Mouse (Mus musculus): ENCODE measurements at regions not wholly inside any gene's neighbourhood (a gene's known extent, or its start where the extent isn't known, plus 50 kb on each side); places are given as distances from the start of the nearest gene placed in this dataset.

- H3K27me3 ChIP-seq (ENCODE audit: control insufficient read depth, insufficient read depth, low read length): no peaks in the 10 kb centered on the region
- ATAC-seq (replicated peaks; ENCODE audit: low FRiP score): no peak
Measured at GRCm38 (mm10) chr10:67706436-67706835, 157.7 kb upstream of the Ado start.

GRCm38 (mm10) chr10:67702783-67703455 lies 154.2 kb upstream of the Ado start:
- WGBS: 83% methylated on average over 9 of the region's 9 CpGs
- no peaks in the 10 kb centered on the region for H3K4me1 ChIP-seq (replicated peaks; ENCODE audit: control insufficient read depth, insufficient read depth, low read length)
- no peak overlapping the region for H3K27ac ChIP-seq (ENCODE audit: low read depth, low read length)
- H3K9ac ChIP-seq (ENCODE audit: low read length): no peak overlapping the region
- H3K4me3 ChIP-seq (ENCODE audit: low read depth, low read length): no peak overlapping the region
- no peaks in the 10 kb centered on the region for H3K27me3 ChIP-seq (ENCODE audit: control insufficient read depth, insufficient read depth, low read length)
- no peak overlapping the region for H3K4me2 ChIP-seq (ENCODE audit: low read depth, low read length, severe bottlenecking)
- DNase-seq (ENCODE audit: low spot score) (no peak), ATAC-seq (replicated peaks; ENCODE audit: low FRiP score) (no peak)
- no peaks in the 10 kb centered on the region for H3K36me3 ChIP-seq (ENCODE audit: control insufficient read depth, insufficient read depth, low read length)
- no peaks in the 10 kb centered on the region for H3K9me3 ChIP-seq (ENCODE audit: control insufficient read depth, low read length)

More at GRCm38 (mm10) chr10:67706436-67706835, 157.7 kb upstream of the Ado start:
- H3K9me3 ChIP-seq (ENCODE audit: control insufficient read depth, low read length): no peaks in the 10 kb centered on the region
- H3K4me1 ChIP-seq (replicated peaks; ENCODE audit: control insufficient read depth, insufficient read depth, low read length): no peaks in the 10 kb centered on the region
- no peak overlapping the region for H3K9ac ChIP-seq (ENCODE audit: low read length)
- H3K4me3 ChIP-seq (ENCODE audit: low read depth, low read length): no peak overlapping the region
- no peaks in the 10 kb centered on the region for H3K36me3 ChIP-seq (ENCODE audit: control insufficient read depth, insufficient read depth, low read length)
- H3K4me2 ChIP-seq (ENCODE audit: low read depth, low read length, severe bottlenecking): no peak overlapping the region
- no peak overlapping the region for H3K27ac ChIP-seq (ENCODE audit: low read depth, low read length)
- 76% methylated on average over 7 of the region's 7 CpGs for WGBS
- no peak for DNase-seq (ENCODE audit: low spot score)

- H3K4me1 ChIP-seq (replicated peaks; ENCODE audit: control insufficient read depth, insufficient read depth, low read length): no peaks in the 10 kb centered on the region
- WGBS: 88% methylated on average over 16 of the region's 16 CpGs
- H3K4me3 ChIP-seq (ENCODE audit: low read depth, low read length): no peak overlapping the region
- no peak overlapping the region for H3K9ac ChIP-seq (ENCODE audit: low read length)
- DNase-seq (ENCODE audit: low spot score): no peak
- H3K27me3 ChIP-seq (ENCODE audit: control insufficient read depth, insufficient read depth, low read length): no peaks in the 10 kb centered on the region
- H3K9me3 ChIP-seq (ENCODE audit: control insufficient read depth, low read length): no peaks in the 10 kb centered on the region
- no peak overlapping the region for H3K4me2 ChIP-seq (ENCODE audit: low read depth, low read length, severe bottlenecking)
- H3K36me3 ChIP-seq (ENCODE audit: control insufficient read depth, insufficient read depth, low read length): no peaks in the 10 kb centered on the region
- H3K27ac ChIP-seq (ENCODE audit: low read depth, low read length): no peak overlapping the region
- ATAC-seq (replicated peaks; ENCODE audit: low FRiP score): no peak
Measured at GRCm38 (mm10) chr10:67697401-67698195, 148.8 kb upstream of the Ado start.

DNA sequence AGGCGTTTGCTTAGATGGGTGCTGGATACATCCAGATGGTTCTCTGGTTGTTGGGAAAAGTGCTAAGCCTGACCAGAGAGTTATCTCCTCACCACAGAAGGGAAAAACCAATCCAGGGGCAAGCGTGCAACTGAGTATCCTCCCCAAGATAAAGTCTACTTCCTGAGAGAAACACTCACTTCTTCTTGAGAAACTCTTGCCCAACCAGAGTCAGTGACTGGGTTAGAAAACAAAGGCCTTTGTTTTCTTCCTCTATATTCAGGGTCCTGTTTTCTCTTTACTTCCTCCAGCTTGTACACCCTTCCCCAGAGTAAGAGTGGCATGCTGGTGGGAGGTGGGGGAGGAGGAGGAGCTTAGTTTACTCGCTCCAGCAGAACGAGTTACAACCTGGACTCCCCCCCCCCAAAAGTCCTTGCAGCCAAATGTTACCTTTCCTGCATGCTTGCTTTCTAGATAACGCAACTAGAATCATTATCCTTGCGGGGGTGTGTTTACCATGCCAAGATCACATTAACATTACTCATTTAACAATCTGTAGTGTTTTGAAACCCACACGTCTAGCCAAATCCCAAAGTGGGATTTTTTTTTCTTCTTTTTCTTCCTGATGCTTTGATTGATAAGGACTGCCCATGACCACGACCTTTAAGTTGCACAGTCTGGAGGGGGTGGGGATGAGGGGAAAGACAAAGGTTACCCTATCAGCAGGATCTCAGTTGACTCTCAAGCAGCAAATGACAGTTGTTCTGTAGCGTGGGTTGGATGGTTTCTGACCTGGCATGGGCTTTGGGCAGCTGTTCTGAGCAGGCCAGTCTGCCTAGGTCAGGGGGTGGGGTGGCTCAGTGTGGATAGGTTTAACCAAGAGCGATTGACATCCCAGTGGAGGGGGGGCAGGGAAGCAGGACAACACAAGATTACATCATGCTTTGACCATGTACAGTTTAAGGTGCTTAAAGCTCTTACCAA lies 147.4 kb upstream of the Ado start:
- no peak overlapping the region for H3K27ac ChIP-seq (ENCODE audit: low read depth, low read length)
- no peak overlapping the region for H3K4me3 ChIP-seq (ENCODE audit: low read depth, low read length)
- H3K9ac ChIP-seq (ENCODE audit: low read length): no peak overlapping the region
- H3K9me3 ChIP-seq (ENCODE audit: control insufficient read depth, low read length): no peaks in the 10 kb centered on the region
- DNase-seq (ENCODE audit: low spot score): no peak
- H3K36me3 ChIP-seq (ENCODE audit: control insufficient read depth, insufficient read depth, low read length): no peaks in the 10 kb centered on the region
- no peak overlapping the region for H3K4me2 ChIP-seq (ENCODE audit: low read depth, low read length, severe bottlenecking)
- WGBS: 69% methylated on average over 10 of the region's 10 CpGs
- H3K27me3 ChIP-seq (ENCODE audit: control insufficient read depth, insufficient read depth, low read length): no peaks in the 10 kb centered on the region
- H3K4me1 ChIP-seq (replicated peaks; ENCODE audit: control insufficient read depth, insufficient read depth, low read length): no peaks in the 10 kb centered on the region
- ATAC-seq (replicated peaks; ENCODE audit: low FRiP score): no peak

GRCm38 (mm10) chr10:67694751-67695150 lies 146.0 kb upstream of the Ado start:
- WGBS: 92% methylated on average over 4 of the region's 4 CpGs
- no peak overlapping the region for H3K4me3 ChIP-seq (ENCODE audit: low read depth, low read length)
- no peaks in the 10 kb centered on the region for H3K36me3 ChIP-seq (ENCODE audit: control insufficient read depth, insufficient read depth, low read length)
- no peaks in the 10 kb centered on the region for H3K27me3 ChIP-seq (ENCODE audit: control insufficient read depth, insufficient read depth, low read length)
- H3K4me2 ChIP-seq (ENCODE audit: low read depth, low read length, severe bottlenecking): no peak overlapping the region
- no peaks in the 10 kb centered on the region for H3K9me3 ChIP-seq (ENCODE audit: control insufficient read depth, low read length)
- no peak overlapping the region for H3K9ac ChIP-seq (ENCODE audit: low read length)
- H3K4me1 ChIP-seq (replicated peaks; ENCODE audit: control insufficient read depth, insufficient read depth, low read length): no peaks in the 10 kb centered on the region
- DNase-seq (ENCODE audit: low spot score): no peak
- ATAC-seq (replicated peaks; ENCODE audit: low FRiP score): no peak
- H3K27ac ChIP-seq (ENCODE audit: low read depth, low read length): no peak overlapping the region

DNA sequence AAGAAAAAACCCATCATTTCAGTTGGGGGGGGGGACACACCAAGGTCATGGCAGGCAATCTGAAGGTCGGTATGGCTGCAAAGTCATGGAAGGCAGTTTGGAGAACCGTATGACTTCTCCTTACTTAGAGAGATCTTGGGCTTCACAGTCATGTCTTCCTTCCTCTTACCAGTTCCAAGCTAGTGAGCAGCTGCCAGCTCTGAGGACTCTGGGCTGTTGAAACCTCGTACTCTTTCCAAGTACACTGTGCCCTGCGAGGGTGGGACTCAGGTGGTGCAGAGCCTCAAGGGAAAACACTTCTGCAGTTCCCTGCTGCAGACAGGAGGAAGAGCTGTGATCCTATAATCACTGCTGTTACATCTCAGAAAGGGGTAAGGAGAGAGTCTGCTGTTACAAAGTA lies 144.8 kb upstream of the Ado start:
- Histone ChIP-seq H3K9me3 (ENCODE audit: control insufficient read depth, low read length) (no peaks in the 10 kb centered on the region), H3K4me1 (replicated peaks; ENCODE audit: control insufficient read depth, insufficient read depth, low read length) (no peaks in the 10 kb centered on the region), H3K27me3 (ENCODE audit: control insufficient read depth, insufficient read depth, low read length) (no peaks in the 10 kb centered on the region), H3K4me3 (ENCODE audit: low read depth, low read length) (no peak overlapping the region), H3K4me2 (ENCODE audit: low read depth, low read length, severe bottlenecking) (no peak overlapping the region), H3K9ac (ENCODE audit: low read length) (no peak overlapping the region), H3K27ac (ENCODE audit: low read depth, low read length) (no peak overlapping the region), H3K36me3 (ENCODE audit: control insufficient read depth, insufficient read depth, low read length) (no peaks in the 10 kb centered on the region)
- 95% methylated on average over 4 of the region's 4 CpGs for WGBS
- no peak for ATAC-seq (replicated peaks; ENCODE audit: low FRiP score)
- DNase-seq (ENCODE audit: low spot score): no peak

DNA sequence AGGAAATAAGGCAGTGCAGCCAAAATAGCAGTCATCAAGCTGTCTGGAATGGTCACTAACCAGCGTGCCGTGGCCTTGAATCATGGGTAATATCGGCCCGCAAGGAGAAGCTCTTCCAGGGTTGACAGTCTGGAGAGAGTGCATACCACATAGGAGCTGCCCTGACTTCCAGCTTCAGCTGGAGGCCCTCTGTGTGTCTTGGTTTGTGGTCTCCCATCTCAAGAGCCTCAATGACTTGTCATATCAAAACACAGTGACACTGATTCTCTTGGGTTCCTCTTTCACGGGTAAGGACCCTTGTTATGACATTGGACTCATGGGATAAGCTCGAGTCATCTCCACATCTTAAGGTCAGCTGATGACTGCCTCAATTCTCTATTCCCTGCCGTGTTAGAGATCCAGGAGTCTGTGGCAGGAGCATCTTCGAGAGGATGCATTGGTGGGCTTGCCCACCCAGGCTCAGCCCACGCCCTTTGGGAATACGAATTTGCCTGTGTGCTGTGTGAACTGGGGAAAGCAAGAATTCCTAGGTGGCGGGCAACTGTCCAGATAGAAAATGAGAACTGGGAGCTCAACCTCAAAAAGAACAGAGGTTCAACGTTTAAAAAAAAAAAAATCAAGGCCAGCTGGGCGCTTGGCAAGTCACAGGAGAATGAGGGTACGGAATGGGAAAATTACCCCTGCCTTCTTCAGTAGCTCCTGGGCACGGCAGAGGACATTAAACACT lies 141.4 kb upstream of the Ado start:
- Histone ChIP-seq H3K4me1 (replicated peaks; ENCODE audit: control insufficient read depth, insufficient read depth, low read length) (no peaks in the 10 kb centered on the region), H3K27ac (ENCODE audit: low read depth, low read length) (no peak overlapping the region), H3K9ac (ENCODE audit: low read length) (no peak overlapping the region), H3K4me3 (ENCODE audit: low read depth, low read length) (no peak overlapping the region), H3K36me3 (ENCODE audit: control insufficient read depth, insufficient read depth, low read length) (no peaks in the 10 kb centered on the region), H3K9me3 (ENCODE audit: control insufficient read depth, low read length) (no peaks in the 10 kb centered on the region), H3K27me3 (ENCODE audit: control insufficient read depth, insufficient read depth, low read length) (no peaks in the 10 kb centered on the region), H3K4me2 (ENCODE audit: low read depth, low read length, severe bottlenecking) (no peak overlapping the region)
- DNase-seq (ENCODE audit: low spot score): no peak
- 92% methylated on average over 15 of the region's 15 CpGs for WGBS
- no peak for ATAC-seq (replicated peaks; ENCODE audit: low FRiP score)

- H3K36me3 ChIP-seq (ENCODE audit: control insufficient read depth, insufficient read depth, low read length): no peaks in the 10 kb centered on the region
- ATAC-seq (replicated peaks; ENCODE audit: low FRiP score) (no peak), DNase-seq (ENCODE audit: low spot score) (no peak)
- H3K27ac ChIP-seq (ENCODE audit: low read depth, low read length): no peak overlapping the region
- H3K9me3 ChIP-seq (ENCODE audit: control insufficient read depth, low read length): no peaks in the 10 kb centered on the region
- no peak overlapping the region for H3K4me3 ChIP-seq (ENCODE audit: low read depth, low read length)
- no peaks in the 10 kb centered on the region for H3K27me3 ChIP-seq (ENCODE audit: control insufficient read depth, insufficient read depth, low read length)
- no peaks in the 10 kb centered on the region for H3K4me1 ChIP-seq (replicated peaks; ENCODE audit: control insufficient read depth, insufficient read depth, low read length)
- no peak overlapping the region for H3K4me2 ChIP-seq (ENCODE audit: low read depth, low read length, severe bottlenecking)
- WGBS: 94% methylated on average over 4 of the region's 4 CpGs
- no peak overlapping the region for H3K9ac ChIP-seq (ENCODE audit: low read length)
Measured at GRCm38 (mm10) chr10:67679382-67679781, 130.6 kb upstream of the Ado start.

Data from forebrain, embryonic 11.5 days (tissue).